Mouse (Mus musculus): ENCODE results near the gene Med12l. TPM values are rescaled to one million over a fixed set of nuclear protein-coding genes. Genes with fewer than 3 reads are reported as not detected.
A peak's percentile ranks its signal among the peaks of the same experiment; 100 is the strongest.
"Not testable (repeated sequence)": the region's sequence is repeated elsewhere in the genome, so short reads cannot be mapped to it uniquely, and the experiment has no call there.

Med12l gene
- total RNA-seq, 1 experiment from 2014 or later: 14.4 TPM

- DNase-seq: no peak
Measured at GRCm38 (mm10) chr3:59101218-59101986, 95.8 kb downstream of the Med12l start, which contains the start of gene Gpr171. TSS of gene Gpr171 (minus strand) at chr3:59101821.

GRCm38 (mm10) chr3:59102146-59102545, 96.5 kb downstream of the Med12l start:
- DNase-seq: no peak

GRCm38 (mm10) chr3:59104462-59104861, 98.8 kb downstream of the Med12l start:
- DNase-seq: peak; percentile 37

- no peak for DNase-seq
Measured at GRCm38 (mm10) chr3:59107439-59107838, 101.8 kb downstream of the Med12l start.

GRCm38 (mm10) chr3:59109834-59110233, 104.2 kb downstream of the Med12l start:
- DNase-seq: not testable (repeated sequence)

- DNase-seq: no peak
Measured at GRCm38 (mm10) chr3:59111944-59112343, 106.3 kb downstream of the Med12l start.

- DNase-seq: not testable (repeated sequence)
Measured at GRCm38 (mm10) chr3:59113291-59113690, 107.7 kb downstream of the Med12l start.

GRCm38 (mm10) chr3:59113973-59114517, 108.4 kb downstream of the Med12l start:
- DNase-seq: peak; percentile 54

- no peak for DNase-seq
Measured at GRCm38 (mm10) chr3:59121067-59121730, 115.6 kb downstream of the Med12l start.

GRCm38 (mm10) chr3:59121780-59122449, 116.3 kb downstream of the Med12l start:
- no peak for DNase-seq

- DNase-seq: no peak
Measured at GRCm38 (mm10) chr3:59125022-59125421, 119.4 kb downstream of the Med12l start.

GRCm38 (mm10) chr3:59125783-59126555, 120.3 kb downstream of the Med12l start:
- DNase-seq: no peak

GRCm38 (mm10) chr3:59128681-59129080, 123.1 kb downstream of the Med12l start:
- no peak for DNase-seq

GRCm38 (mm10) chr3:59129547-59129946, 123.9 kb downstream of the Med12l start:
- no peak for DNase-seq

GRCm38 (mm10) chr3:59130431-59130830, 124.8 kb downstream of the Med12l start:
- DNase-seq: peak; percentile 66

- DNase-seq: peak; percentile 54
Measured at GRCm38 (mm10) chr3:59131081-59131480, 125.5 kb downstream of the Med12l start.

- no peak for DNase-seq
Measured at GRCm38 (mm10) chr3:59131966-59132365, 126.3 kb downstream of the Med12l start.

- no peak for DNase-seq
Measured at GRCm38 (mm10) chr3:59133189-59133588, 127.6 kb downstream of the Med12l start.

- DNase-seq: no peak
Measured at GRCm38 (mm10) chr3:59135911-59136653, 130.5 kb downstream of the Med12l start.

GRCm38 (mm10) chr3:59138946-59139468, 133.4 kb downstream of the Med12l start:
- DNase-seq: no peak

- DNase-seq: peak; percentile 34
Measured at GRCm38 (mm10) chr3:59139651-59140051, 134.0 kb downstream of the Med12l start.

Data from adrenal gland, postnatal 14 days (tissue).